Mouse (Mus musculus) urinary bladder, postnatal 0 days (tissue): ENCODE results near the gene Pdhb. TPM values are rescaled to one million over a fixed set of nuclear protein-coding genes. Genes with fewer than 3 reads are reported as not detected.

Experiments
- polyA plus RNA-seq: library from polyadenylated mRNA; unstranded; fragments of >200 nt; fragmentation: Nextera tagmentation; extraction: Ambion mirVana; gene quantifications from 2 replicates; pipeline ENCODE4 v1.2.1, GENCODE M21; 2015

Pdhb gene
- 135 and 141 TPM in 2 replicates for polyA plus RNA-seq

DNA sequence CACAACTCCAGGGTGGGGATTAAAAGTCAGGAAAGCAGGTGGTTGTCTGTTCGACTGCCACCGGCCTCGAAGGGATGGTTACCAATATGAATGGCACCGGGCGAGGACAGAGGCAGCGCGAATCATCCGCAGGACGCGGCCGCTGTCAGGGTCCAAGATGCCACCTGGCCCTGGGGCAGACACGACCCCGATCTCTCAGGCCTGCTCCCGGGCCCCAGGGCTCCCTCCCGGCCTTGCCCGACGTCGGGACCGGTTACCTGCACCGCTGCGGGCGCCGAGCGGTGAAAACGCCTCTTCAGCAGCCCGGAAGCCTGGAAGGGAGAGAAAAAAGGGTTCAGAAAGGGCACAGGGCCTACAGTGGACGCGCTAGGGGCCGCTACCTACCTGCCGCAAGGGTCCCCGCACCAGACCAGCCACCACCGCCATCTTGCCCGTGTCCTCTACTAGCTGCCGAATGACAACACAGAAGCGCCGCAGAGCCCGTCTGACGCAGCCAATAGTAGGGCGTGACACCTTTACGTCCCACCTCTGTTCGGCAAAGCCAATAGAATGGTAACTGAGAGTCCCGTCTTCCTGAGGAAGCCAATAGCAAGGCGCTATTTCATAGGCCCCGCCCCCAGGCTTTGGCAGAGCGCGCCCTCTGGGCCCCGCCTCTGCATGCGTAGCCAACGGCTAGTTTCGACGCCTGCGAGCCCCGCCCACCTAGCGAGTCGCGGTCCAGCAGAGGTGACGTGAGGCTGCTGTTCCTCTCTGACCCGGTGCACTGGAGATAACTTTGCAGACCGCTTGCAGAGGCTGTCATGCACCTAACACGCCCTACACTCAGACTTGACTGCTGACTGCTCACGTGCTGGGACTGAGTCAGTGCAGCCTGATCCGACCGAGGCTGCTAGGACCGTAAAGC, at the start of gene Pdhb:
Gene Pdhb, minus strand, starts transcription at position 519 of the 904 bp plus-strand sequence.

DNA sequence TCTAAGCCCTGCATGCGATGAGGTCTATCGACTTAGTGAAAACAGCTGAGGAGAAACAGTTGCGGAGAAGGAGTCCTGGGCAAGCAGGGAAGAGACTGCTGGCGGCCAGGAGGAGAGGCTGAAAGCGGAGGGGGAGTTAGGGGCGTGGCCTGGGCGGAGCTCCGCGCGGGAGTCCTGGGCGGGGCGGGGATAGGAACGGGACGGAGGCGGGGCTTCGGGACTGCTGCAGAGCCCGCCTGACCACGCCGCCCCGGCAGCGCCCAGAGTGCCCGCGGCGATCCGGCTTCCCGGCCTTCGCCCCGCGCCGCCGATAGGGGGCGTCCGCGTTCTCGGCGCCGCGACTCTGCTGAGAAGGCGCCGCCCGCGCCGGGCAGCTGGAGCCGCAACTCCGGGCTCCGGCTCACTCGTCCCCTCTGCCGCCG, 41.0 kb upstream of the Pdhb start, which contains the start of gene Kctd6:
Gene Kctd6, plus strand, starts transcription at position 338 of the 422 bp plus-strand sequence.

Other genes with a start within 250 kb of the Pdhb start
- gene Gm45521, start 215.7 kb downstream of the Pdhb start, polyA plus RNA-seq, result not detected in 2 replicates
- 1.2 TPM in 2 replicates for gene Dnase1l3, start 178.5 kb downstream of the Pdhb start, polyA plus RNA-seq
- gene Abhd6, start 170.1 kb downstream of the Pdhb start, polyA plus RNA-seq, result 15.3 and 18.1 TPM in 2 replicates
- 42.7 and 43.7 TPM in 2 replicates for gene Rpp14, start 92.7 kb downstream of the Pdhb start, polyA plus RNA-seq
- 36.7 and 41.8 TPM in 2 replicates for gene Pxk, start 74.8 kb downstream of the Pdhb start, polyA plus RNA-seq
- gene Kctd6, start 41.1 kb upstream of the Pdhb start, polyA plus RNA-seq, result 11.6 and 12.2 TPM in 2 replicates
- gene Acox2, start 86.3 kb upstream of the Pdhb start, polyA plus RNA-seq, result 0.23 TPM in 1 of 2 replicates, not detected in the other
- gene Fam107a, start 145.0 kb upstream of the Pdhb start, polyA plus RNA-seq, result 0.06 and 0.10 TPM in 2 replicates
- 19.6 and 19.7 TPM in 2 replicates for gene Oit1, start 205.7 kb upstream of the Pdhb start, polyA plus RNA-seq